Mouse (Mus musculus): ENCODE measurements at regions not wholly inside any gene's neighbourhood (a gene's known extent, or its start where the extent isn't known, plus 50 kb on each side); places are given as distances from the start of the nearest gene placed in this dataset.

- DNase-seq, result no peak
Measured at GRCm38 (mm10) chr2:169033997-169034396, 78.6 kb upstream of the Zfp64 start.

- DNase-seq, result no peak
Measured at GRCm38 (mm10) chr2:169033181-169033580, 77.8 kb upstream of the Zfp64 start.

- DNase-seq, result no peak
Measured at GRCm38 (mm10) chr2:169028531-169029114, 73.2 kb upstream of the Zfp64 start.

GRCm38 (mm10) chr2:169019037-169019436, 63.6 kb upstream of the Zfp64 start:
- no peak for DNase-seq

GRCm38 (mm10) chr2:169010271-169010670, 54.9 kb upstream of the Zfp64 start:
- DNase-seq, result no peak

- no peak for DNase-seq
Measured at GRCm38 (mm10) chr2:169008756-169009155, 53.4 kb upstream of the Zfp64 start.

GRCm38 (mm10) chr2:169008333-169008732, 52.9 kb upstream of the Zfp64 start:
- DNase-seq, result no peak

- DNase-seq, result no peak
Measured at GRCm38 (mm10) chr2:169006549-169006948, 51.2 kb upstream of the Zfp64 start.

GRCm38 (mm10) chr2:169005810-169006209, 50.4 kb upstream of the Zfp64 start:
- DNase-seq, result no peak

Small RNAs in the stretch of these regions (microRNA-seq; reads per million reads assigned to microRNA genes)
- 0 reads per million in 2 experiments for gene Gm26469
